Mouse (Mus musculus) G1E (cell line): ENCODE measurements around the gene Pck1. TPM values are rescaled to one million over a fixed set of nuclear protein-coding genes. Genes with fewer than 3 reads are reported as not detected.

Source experiments
- ATAC-seq: 2 replicates; pipeline ENCODE4 v1.8.0; 2016; ENCODE audit warnings: mild to moderate bottlenecking; ENCODE audit not compliant: insufficient number of reproducible peaks, poor library complexity, low FRiP score, severe bottlenecking; ENCODE audit errors: extremely low read depth
- DNase-seq: peaks from one replicate; pipeline ENCODE4 v3.0.0; 2012; ENCODE audit warnings: low spot score
- H3K27me3 ChIP-seq: 2 replicates; pipeline ENCODE4 v1.6.1; 2012; ENCODE audit warnings: mild to moderate bottlenecking, low read length, inconsistent platforms; ENCODE audit not compliant: insufficient read depth
- H3K36me3 ChIP-seq: replicated peaks from 2 replicates; pipeline ENCODE3; 2012; ENCODE audit warnings: mild to moderate bottlenecking, inconsistent platforms
- H3K4me1 ChIP-seq: 2 replicates; pipeline ENCODE4 v1.6.1; 2012; ENCODE audit warnings: low read depth, low read length, inconsistent platforms, mixed read lengths; ENCODE audit not compliant: insufficient read depth
- H3K4me3 ChIP-seq: 2 replicates; pipeline ENCODE4 v1.5.1; 2012; ENCODE audit warnings: low read depth, mild to moderate bottlenecking, inconsistent platforms, low read length, moderate library complexity, mixed read lengths
- H3K9me3 ChIP-seq: replicated peaks from 2 replicates; pipeline ENCODE4 v1.6.1; 2012; ENCODE audit warnings: inconsistent platforms
- CTCF ChIP-seq: IDR thresholded peaks from 2 replicates; pipeline ENCODE4 v1.5.1; 2012; ENCODE audit warnings: low read depth, low read length, inconsistent platforms, mixed read lengths
- GATA1 ChIP-seq: IDR thresholded peaks from 2 replicates; pipeline ENCODE4 v1.6.1; 2012; ENCODE audit warnings: borderline replicate concordance, low read length, inconsistent platforms, mixed read lengths
- GATA2 ChIP-seq: IDR thresholded peaks from 2 replicates; pipeline ENCODE4 v1.6.1; 2012; ENCODE audit warnings: low read depth, low read length, inconsistent platforms, borderline replicate concordance
- POLR2AphosphoS5 ChIP-seq: IDR thresholded peaks from 2 replicates; pipeline ENCODE4 v1.6.1; 2012; ENCODE audit warnings: low read depth, low read length, inconsistent platforms; ENCODE audit not compliant: insufficient replicate concordance
- TAL1 ChIP-seq: conservative IDR thresholded peaks from 2 replicates; pipeline ENCODE4 v1.6.1; 2012; ENCODE audit warnings: low read depth, low read length, inconsistent platforms, mixed read lengths
- polyA plus RNA-seq: library from polyadenylated mRNA; stranded (reverse); fragments of >175 nt; gene quantifications from 2 replicates; pipeline ENCODE4 v1.2.3, GENCODE M21; 2012
- total RNA-seq, 2 experiments: library from RNA; stranded (forward) in 1 of 2; stranded (reverse) in 1 of 2; fragments of 200-1000 nt in 1 of 2; fragments of >200 nt in 1 of 2; fragmentation: Nextera tagmentation in 1 of 2; gene quantifications; 2 replicates each; pipeline ENCODE4 v1.2.3; 2014 to 2017

Pck1 gene
- total and polyA plus RNA-seq, 3 experiments = 0.11 TPM; not detected in 2

DNA sequence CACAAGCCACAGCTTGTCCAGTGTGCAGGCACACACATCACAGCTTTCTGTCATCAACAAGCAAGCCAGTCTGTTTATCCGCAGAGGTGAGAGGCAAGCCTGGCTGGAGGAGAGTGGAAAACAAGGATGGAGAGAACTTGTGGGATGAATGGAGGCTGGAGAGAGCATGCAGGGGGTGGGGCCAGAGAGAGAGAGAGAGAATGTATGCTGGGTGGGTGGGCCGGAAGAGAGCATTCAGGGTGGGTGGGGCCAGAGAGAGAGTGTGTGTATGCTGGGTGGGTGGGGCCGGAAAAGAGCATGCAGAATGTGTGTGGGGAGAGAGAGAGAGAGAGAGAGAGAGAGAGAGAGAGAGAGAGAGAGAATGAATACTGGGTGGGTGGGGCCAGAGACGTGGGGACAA is 51.8 kb downstream of the Pck1 start:
- no peak for DNase-seq
- TF ChIP-seq GATA1 (no peak), TAL1 (no peak), GATA2 (no peak), CTCF (no peak), POLR2AphosphoS5 (no peak)

DNA sequence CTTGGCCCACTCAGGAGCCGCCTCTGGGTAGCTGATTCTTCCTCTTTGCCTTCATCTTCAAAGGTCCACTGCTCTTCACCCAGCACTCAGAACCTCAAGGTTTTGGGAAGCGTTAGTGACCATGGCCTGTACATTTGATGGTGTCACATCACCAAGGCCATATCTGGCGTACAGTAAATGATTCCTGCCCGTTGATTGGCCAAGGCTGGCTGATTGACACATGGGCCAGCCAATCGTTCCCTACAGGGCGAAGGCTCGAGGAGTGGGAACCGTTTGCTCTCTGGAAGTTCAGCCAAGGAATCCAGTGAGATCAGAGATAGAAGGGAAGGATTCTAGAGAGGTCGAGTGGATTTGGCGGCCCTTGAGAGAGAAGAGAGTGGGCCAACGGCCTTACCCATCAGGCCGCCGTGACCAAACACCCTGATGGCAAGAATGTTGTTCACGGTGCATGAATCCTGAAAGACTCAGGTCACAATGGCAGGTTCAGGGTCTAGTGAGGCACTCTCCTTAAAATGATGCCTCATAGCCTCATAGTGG is 52.8 kb downstream of the Pck1 start:
- Histone ChIP-seq H3K36me3 (no peaks in the 10 kb centered on the region), H3K27me3 (no peaks in the 10 kb centered on the region), H3K9me3 (peaks cover 84% of the 10 kb centered on the region), H3K4me1 (no peaks in the 10 kb centered on the region), H3K4me3 (no peak overlapping the region; the same call in 1 of the 2 replicates)
- ATAC-seq = no peak
- DNase-seq = no peak
- TF ChIP-seq GATA2 (no peak), TAL1 (no peak), GATA1 (no peak), CTCF (no peak), POLR2AphosphoS5 (no peak)

More for the DNA sequence above, 51.8 kb downstream of the Pck1 start:
- H3K4me3 ChIP-seq = no peak overlapping the region
- no peak for ATAC-seq
- H3K9me3 ChIP-seq = peaks cover 82% of the 10 kb centered on the region
- H3K27me3 ChIP-seq = no peaks in the 10 kb centered on the region
- H3K36me3 ChIP-seq = no peaks in the 10 kb centered on the region
- H3K4me1 ChIP-seq = no peaks in the 10 kb centered on the region

DNA sequence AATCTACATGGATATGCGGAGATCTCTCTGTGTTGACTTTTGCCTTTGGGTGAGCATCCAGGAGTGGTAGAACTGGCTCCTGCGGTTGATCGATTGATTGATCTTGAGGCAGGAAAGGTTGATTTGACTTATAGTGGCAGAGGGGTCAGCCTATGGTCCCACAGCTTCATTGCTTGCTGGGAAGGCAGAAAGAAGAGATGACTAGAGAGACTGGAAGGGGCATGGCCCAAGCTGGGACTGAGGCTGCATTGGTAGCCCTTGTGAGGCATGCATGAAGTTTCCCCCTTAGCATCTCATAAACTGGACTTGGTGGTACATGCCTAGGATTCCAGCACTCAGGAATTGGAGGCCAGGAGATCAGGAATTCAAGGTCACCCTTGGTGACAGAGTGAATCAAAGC is 54.2 kb downstream of the Pck1 start:
- DNase-seq = no peak
- ATAC-seq = no peak

More for the DNA sequence above, 54.2 kb downstream of the Pck1 start:
- Histone ChIP-seq H3K36me3 (no peaks in the 10 kb centered on the region), H3K9me3 (peaks cover 89% of the 10 kb centered on the region), H3K4me1 (no peaks in the 10 kb centered on the region), H3K27me3 (no peaks in the 10 kb centered on the region), H3K4me3 (no peak overlapping the region)
- TF ChIP-seq GATA2 = no peak
- no peak for TF ChIP-seq TAL1
- no peak for TF ChIP-seq POLR2AphosphoS5
- TF ChIP-seq CTCF = no peak
- TF ChIP-seq GATA1 = no peak

Other genes with a start within 250 kb of the Pck1 start
- not detected in 2 replicates for gene Bmp7, start 212.7 kb upstream of the Pck1 start, total RNA-seq (2014; fragmentation: Nextera tagmentation)
- 0.05 and 0.06 TPM in 2 replicates for gene Bmp7, start 212.7 kb upstream of the Pck1 start, total RNA-seq (2017)
- not detected in 2 replicates for gene Bmp7, start 212.7 kb upstream of the Pck1 start, polyA plus RNA-seq
- not detected in 2 replicates for gene Spo11, start 175.3 kb upstream of the Pck1 start, total RNA-seq (2014; fragmentation: Nextera tagmentation)
- gene Spo11, start 175.3 kb upstream of the Pck1 start, total RNA-seq (2017) = not detected in 2 replicates
- gene Spo11, start 175.3 kb upstream of the Pck1 start, polyA plus RNA-seq = not detected in 2 replicates
- gene Rae1, start 152.9 kb upstream of the Pck1 start, total RNA-seq (2014; fragmentation: Nextera tagmentation) = 165 and 189 TPM in 2 replicates
- gene Rae1, start 152.9 kb upstream of the Pck1 start, total RNA-seq (2017) = 92.4 and 93.2 TPM in 2 replicates
- 60.2 and 71.9 TPM in 2 replicates for gene Rae1, start 152.9 kb upstream of the Pck1 start, polyA plus RNA-seq
- 299 and 342 TPM in 2 replicates for gene Rbm38, start 132.6 kb upstream of the Pck1 start, total RNA-seq (2014; fragmentation: Nextera tagmentation)
- gene Rbm38, start 132.6 kb upstream of the Pck1 start, total RNA-seq (2017) = 35.7 and 36.0 TPM in 2 replicates
- gene Rbm38, start 132.6 kb upstream of the Pck1 start, polyA plus RNA-seq = 692 and 737 TPM in 2 replicates
- not detected in 2 replicates for gene Ctcfl, start 33.5 kb upstream of the Pck1 start, total RNA-seq (2014; fragmentation: Nextera tagmentation)
- not detected in 2 replicates for gene Ctcfl, start 33.5 kb upstream of the Pck1 start, total RNA-seq (2017)
- gene Ctcfl, start 33.5 kb upstream of the Pck1 start, polyA plus RNA-seq = not detected in 2 replicates
- not detected in 2 replicates for gene Zbp1, start 65.9 kb downstream of the Pck1 start, total RNA-seq (2014; fragmentation: Nextera tagmentation)
- gene Zbp1, start 65.9 kb downstream of the Pck1 start, total RNA-seq (2017) = 0.11 TPM in 1 of 2 replicates, not detected in the other
- gene Zbp1, start 65.9 kb downstream of the Pck1 start, polyA plus RNA-seq = not detected in 2 replicates
- gene Pmepa1, start 123.5 kb downstream of the Pck1 start, total RNA-seq (2014; fragmentation: Nextera tagmentation) = not detected in 2 replicates
- gene Pmepa1, start 123.5 kb downstream of the Pck1 start, total RNA-seq (2017) = 0.05 TPM in 1 of 2 replicates, not detected in the other
- gene Pmepa1, start 123.5 kb downstream of the Pck1 start, polyA plus RNA-seq = not detected in 2 replicates